Mouse (Mus musculus): Measurements from ENCODE around the gene Vwa8. TPM values are rescaled to one million over a fixed set of nuclear protein-coding genes. Genes with fewer than 3 reads are reported as not detected.

Vwa8 gene
- 8.8 and 9.1 TPM in 2 replicates for polyA plus RNA-seq (2015; fragmentation: Nextera tagmentation; extraction: Ambion mirVana)

DNA sequence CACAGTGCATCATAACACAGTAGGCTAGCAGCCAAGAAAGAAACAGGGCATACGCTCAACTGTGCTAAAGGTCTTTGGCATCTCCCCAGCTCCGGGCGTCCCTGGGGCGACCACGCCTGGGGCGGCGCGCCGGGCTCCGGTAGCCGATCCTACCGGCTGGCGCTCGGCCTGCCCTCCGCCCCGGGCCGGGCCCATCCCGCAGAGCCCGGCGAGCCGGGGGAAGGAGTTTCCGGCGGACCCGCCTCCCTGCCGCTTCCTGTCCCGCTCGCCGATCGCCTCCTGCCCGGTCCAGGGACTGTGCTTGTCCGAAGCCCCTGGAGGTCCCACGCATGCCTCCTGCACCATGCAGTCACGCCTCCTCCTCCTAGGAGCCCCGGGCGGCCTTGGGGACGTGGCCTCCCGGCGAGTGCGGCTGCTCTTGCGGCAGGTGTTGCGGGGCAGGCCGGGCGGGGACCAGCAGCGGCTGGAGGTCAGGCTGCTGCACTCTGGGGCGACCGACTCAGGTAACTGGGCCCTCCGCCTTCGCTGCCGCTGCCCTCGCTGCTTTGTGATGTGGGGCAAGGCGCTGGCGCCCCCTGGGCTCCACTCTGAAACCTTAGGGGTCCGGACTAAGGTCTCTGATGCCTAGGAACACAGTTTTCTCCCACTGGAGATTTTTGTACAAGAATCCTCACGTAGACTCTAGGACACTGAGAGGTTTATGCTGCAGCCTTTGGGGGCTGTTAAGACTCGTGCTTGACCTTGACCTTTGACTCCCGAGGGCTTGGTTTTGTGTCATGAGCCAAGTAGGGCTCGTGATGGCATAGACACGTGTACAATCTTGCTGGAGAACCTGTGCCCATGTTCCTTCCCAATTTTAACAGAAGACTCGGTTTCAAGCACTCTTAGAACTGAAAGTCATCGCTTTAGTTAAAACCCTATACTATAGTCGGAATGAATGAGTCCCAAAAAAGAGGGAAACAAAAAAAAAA lies at the start of gene Vwa8:
Gene Vwa8, plus strand, starts transcription at position 112 of the 971 bp plus-strand sequence.
- no peaks in the 10 kb centered on the region for H3K9me3 ChIP-seq (ENCODE audit: low read length)
- ATAC-seq (peak; percentile 96), DNase-seq (ENCODE audit: low spot score) (peak; percentile 90)
- peak within 1 kb of the TSS; percentile 80 for H3K4me2 ChIP-seq (replicated peaks; ENCODE audit: low read depth, low read length)
- no peaks in the 10 kb centered on the region; the same call in 1 of the 2 replicates for H3K4me1 ChIP-seq (ENCODE audit: insufficient read depth, low read depth, low read length)
- H3K36me3 ChIP-seq (ENCODE audit: insufficient read depth, low read length), result no peaks in the 10 kb centered on the region
- H3K4me3 ChIP-seq (ENCODE audit: low read depth, low read length), result peak within 1 kb of the TSS; percentile 69
- peak within 1 kb of the TSS; percentile 89 for H3K27ac ChIP-seq (ENCODE audit: low read length)
- no peaks in the 10 kb centered on the region for H3K27me3 ChIP-seq (replicated peaks; ENCODE audit: insufficient read depth, low read length)
- H3K9ac ChIP-seq (replicated peaks; ENCODE audit: low read depth), result peak within 1 kb of the TSS; percentile 71
- 3% methylated on average over 49 of the region's 61 CpGs for WGBS
- peak; percentile 67 for TF ChIP-seq CTCF (IDR thresholded peaks at IDR 0.05)
- no peak for TF ChIP-seq EP300 (IDR thresholded peaks at IDR 0.05)

DNA sequence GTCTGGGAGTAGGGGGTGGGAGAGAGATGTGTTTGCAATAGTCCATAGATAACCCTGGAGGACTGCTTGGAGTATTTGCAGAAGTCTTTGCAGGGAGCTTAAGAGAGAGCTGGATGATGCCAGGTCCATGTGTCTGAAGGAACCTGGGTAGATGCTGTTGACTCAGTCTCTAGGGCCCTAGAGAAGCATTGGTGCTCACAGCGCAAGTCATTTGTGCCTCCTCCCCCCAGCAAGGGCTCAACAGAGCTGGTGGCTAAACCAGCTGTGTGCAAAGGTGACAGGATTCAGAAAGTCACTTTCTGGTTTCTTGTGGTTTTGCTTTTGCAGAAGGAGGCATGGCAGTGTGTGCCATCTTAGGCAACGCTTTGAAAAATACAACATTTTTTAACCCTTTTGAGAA lies 46.5 kb upstream of the Vwa8 start:
- Histone ChIP-seq H3K9me3 (ENCODE audit: low read length) (no peaks in the 10 kb centered on the region), H3K4me1 (ENCODE audit: insufficient read depth, low read depth, low read length) (no peaks in the 10 kb centered on the region), H3K36me3 (ENCODE audit: insufficient read depth, low read length) (no peaks in the 10 kb centered on the region), H3K4me3 (ENCODE audit: low read depth, low read length) (no peak overlapping the region), H3K27ac (ENCODE audit: low read length) (no peak overlapping the region), H3K9ac (replicated peaks; ENCODE audit: low read depth) (no peak overlapping the region), H3K4me2 (replicated peaks; ENCODE audit: low read depth, low read length) (no peak overlapping the region), H3K27me3 (replicated peaks; ENCODE audit: insufficient read depth, low read length) (no peaks in the 10 kb centered on the region)
- WGBS, result 49% methylated on average over 2 of the region's 2 CpGs
- peak; percentile 36 for DNase-seq (ENCODE audit: low spot score)
- no peak for TF ChIP-seq EP300 (IDR thresholded peaks at IDR 0.05)
- no peak for TF ChIP-seq CTCF (IDR thresholded peaks at IDR 0.05)
- peak; percentile 50; the same call in 1 of the 2 replicates for ATAC-seq

DNA sequence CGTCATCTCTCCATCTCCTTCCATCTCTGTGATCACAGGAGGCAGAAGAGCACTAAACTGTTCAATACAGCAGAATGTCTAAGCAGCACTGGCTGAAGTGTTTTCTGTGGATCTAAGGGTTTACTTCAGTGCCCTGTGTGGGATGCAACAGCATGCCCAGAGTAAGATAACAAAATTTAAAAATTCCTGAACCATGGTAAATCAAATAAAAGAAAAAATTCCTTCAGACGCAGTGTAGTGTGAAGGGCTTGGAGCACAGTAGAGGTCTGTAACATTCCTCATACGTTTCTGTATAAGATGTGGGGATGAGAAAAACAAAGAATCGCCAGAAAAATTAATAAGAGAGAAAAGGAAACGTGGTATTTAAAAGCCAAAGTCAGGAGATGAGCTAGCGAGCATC lies 44.9 kb upstream of the Vwa8 start:
- H3K36me3 ChIP-seq (ENCODE audit: insufficient read depth, low read length), result no peaks in the 10 kb centered on the region
- DNase-seq (ENCODE audit: low spot score) (no peak), ATAC-seq (no peak)
- H3K9ac ChIP-seq (replicated peaks; ENCODE audit: low read depth), result no peak overlapping the region
- WGBS, result 59% methylated on average over 6 of the region's 6 CpGs
- H3K27me3 ChIP-seq (replicated peaks; ENCODE audit: insufficient read depth, low read length), result no peaks in the 10 kb centered on the region
- H3K27ac ChIP-seq (ENCODE audit: low read length), result no peak overlapping the region
- no peak overlapping the region for H3K4me2 ChIP-seq (replicated peaks; ENCODE audit: low read depth, low read length)
- H3K4me3 ChIP-seq (ENCODE audit: low read depth, low read length), result no peak overlapping the region
- TF ChIP-seq CTCF (IDR thresholded peaks at IDR 0.05), result no peak
- TF ChIP-seq EP300 (IDR thresholded peaks at IDR 0.05), result no peak
- H3K4me1 ChIP-seq (ENCODE audit: insufficient read depth, low read depth, low read length), result no peaks in the 10 kb centered on the region
- H3K9me3 ChIP-seq (ENCODE audit: low read length), result no peaks in the 10 kb centered on the region

DNA sequence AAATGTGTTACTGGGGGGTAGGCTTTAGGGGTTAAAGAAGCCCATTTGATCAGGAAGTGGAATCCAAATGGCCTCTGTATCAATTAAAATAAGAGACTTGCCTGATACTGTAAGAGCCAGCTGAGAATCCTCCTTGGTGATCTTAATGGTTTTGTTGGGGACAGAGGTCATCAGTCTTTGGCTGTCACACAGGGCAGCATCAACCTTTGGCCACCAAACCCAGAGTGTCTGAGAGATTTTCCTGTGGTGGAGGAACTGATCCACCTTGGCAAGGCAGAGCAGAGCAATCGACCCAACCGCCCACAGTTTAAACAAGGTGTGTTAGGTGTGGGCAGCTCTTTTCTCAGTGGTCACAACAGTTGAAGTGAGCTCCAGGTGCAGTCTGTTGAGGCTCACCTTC lies 36.0 kb upstream of the Vwa8 start:
- Histone ChIP-seq H3K27ac (ENCODE audit: low read length) (no peak overlapping the region), H3K4me1 (ENCODE audit: insufficient read depth, low read depth, low read length) (0 out of 2 replicates have a peak, but pooled peaks cover under 1% of the 10 kb centered on the region), H3K36me3 (ENCODE audit: insufficient read depth, low read length) (no peaks in the 10 kb centered on the region), H3K4me3 (ENCODE audit: low read depth, low read length) (no peak overlapping the region), H3K9me3 (ENCODE audit: low read length) (no peaks in the 10 kb centered on the region), H3K4me2 (replicated peaks; ENCODE audit: low read depth, low read length) (no peak overlapping the region), H3K9ac (replicated peaks; ENCODE audit: low read depth) (no peak overlapping the region), H3K27me3 (replicated peaks; ENCODE audit: insufficient read depth, low read length) (no peaks in the 10 kb centered on the region)
- DNase-seq (ENCODE audit: low spot score) (no peak), ATAC-seq (no peak)
- no peak for TF ChIP-seq EP300 (IDR thresholded peaks at IDR 0.05)
- no peak for TF ChIP-seq CTCF (IDR thresholded peaks at IDR 0.05)
- WGBS, result 88% methylated on average over 2 of the region's 2 CpGs

DNA sequence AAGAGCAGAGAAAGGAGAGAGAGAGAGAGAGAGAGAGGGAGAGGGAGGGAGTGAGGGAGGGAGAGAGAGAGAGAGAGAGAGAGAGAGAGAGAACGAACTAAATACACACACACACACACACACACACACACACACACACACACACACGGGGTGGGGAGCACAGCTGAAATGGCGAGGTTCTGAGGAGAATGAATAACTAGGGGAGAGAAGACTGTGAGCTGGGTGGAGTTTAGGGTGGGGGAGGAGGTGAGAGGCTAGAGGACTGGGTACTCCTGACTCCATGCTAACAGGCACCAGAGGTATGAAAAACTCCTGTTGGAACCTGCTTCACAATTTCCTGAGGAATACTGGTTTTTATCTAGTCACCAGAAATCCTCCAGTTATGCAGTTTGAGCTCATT lies 32.4 kb upstream of the Vwa8 start:
- no peak overlapping the region for H3K4me2 ChIP-seq (replicated peaks; ENCODE audit: low read depth, low read length)
- 0 out of 2 replicates have a peak, but pooled peaks cover 3% of the 10 kb centered on the region for H3K4me1 ChIP-seq (ENCODE audit: insufficient read depth, low read depth, low read length)
- H3K36me3 ChIP-seq (ENCODE audit: insufficient read depth, low read length), result no peaks in the 10 kb centered on the region
- no peak overlapping the region for H3K4me3 ChIP-seq (ENCODE audit: low read depth, low read length)
- no peak overlapping the region for H3K27ac ChIP-seq (ENCODE audit: low read length)
- ATAC-seq (no peak), DNase-seq (ENCODE audit: low spot score) (no peak)
- H3K9ac ChIP-seq (replicated peaks; ENCODE audit: low read depth), result no peak overlapping the region
- no peak for TF ChIP-seq CTCF (IDR thresholded peaks at IDR 0.05)
- no peak for TF ChIP-seq EP300 (IDR thresholded peaks at IDR 0.05)
- 8% methylated on average over 2 of the region's 3 CpGs for WGBS
- H3K27me3 ChIP-seq (replicated peaks; ENCODE audit: insufficient read depth, low read length), result no peaks in the 10 kb centered on the region
- H3K9me3 ChIP-seq (ENCODE audit: low read length), result no peaks in the 10 kb centered on the region

DNA sequence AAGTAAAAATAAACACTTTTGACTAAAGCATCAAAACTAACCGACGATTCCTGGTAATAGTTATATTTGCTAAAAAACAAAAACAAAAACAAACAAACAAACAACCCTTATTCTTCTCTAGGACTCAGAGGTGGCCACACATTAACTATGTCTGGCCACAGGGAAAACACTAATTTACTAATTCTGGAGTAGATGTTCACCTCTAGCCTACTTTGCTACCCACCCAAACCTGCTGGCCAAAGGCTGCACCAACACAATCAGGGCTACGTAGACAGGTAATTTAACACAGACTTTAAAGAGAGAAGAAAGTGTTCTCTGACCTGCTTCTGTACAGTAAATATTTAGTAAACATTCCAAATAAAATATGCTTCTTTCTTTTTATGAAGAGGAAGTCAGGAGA lies 31.2 kb upstream of the Vwa8 start:
- ATAC-seq, result no peak
- H3K27ac ChIP-seq (ENCODE audit: low read length), result no peak overlapping the region
- no peak overlapping the region for H3K4me3 ChIP-seq (ENCODE audit: low read depth, low read length)
- H3K27me3 ChIP-seq (replicated peaks; ENCODE audit: insufficient read depth, low read length), result no peaks in the 10 kb centered on the region
- H3K9me3 ChIP-seq (ENCODE audit: low read length), result no peaks in the 10 kb centered on the region
- H3K4me1 ChIP-seq (ENCODE audit: insufficient read depth, low read depth, low read length), result 0 out of 2 replicates have a peak, but pooled peaks cover 3% of the 10 kb centered on the region
- no peak for DNase-seq (ENCODE audit: low spot score)
- H3K36me3 ChIP-seq (ENCODE audit: insufficient read depth, low read length), result no peaks in the 10 kb centered on the region
- no peak overlapping the region for H3K9ac ChIP-seq (replicated peaks; ENCODE audit: low read depth)
- no peak for TF ChIP-seq EP300 (IDR thresholded peaks at IDR 0.05)
- no peak for TF ChIP-seq CTCF (IDR thresholded peaks at IDR 0.05)
- no peak overlapping the region for H3K4me2 ChIP-seq (replicated peaks; ENCODE audit: low read depth, low read length)
- 86% methylated on average over 3 of the region's 3 CpGs for WGBS
